Mouse (Mus musculus) testis, adult 2 months (tissue): ENCODE data around the gene Psmd3. TPM values are rescaled to one million over a fixed set of nuclear protein-coding genes. Genes with fewer than 3 reads are reported as not detected.

Experiments
- H3K27ac ChIP-seq: fragments of 200-500 bp; 2 replicates; pipeline ENCODE4 v1.5.1; 2012; ENCODE audit warnings: low read depth, low read length; ENCODE audit not compliant: control insufficient read depth, insufficient read depth
- H3K27me3 ChIP-seq: fragments of 200-500 bp; 2 replicates; pipeline ENCODE4 v1.6.1; 2012; ENCODE audit warnings: mild to moderate bottlenecking, low read length, moderate library complexity; ENCODE audit not compliant: control insufficient read depth, insufficient read depth
- H3K36me3 ChIP-seq: fragments of 200-500 bp; 2 replicates; pipeline ENCODE4 v1.6.1; 2012; ENCODE audit warnings: mild to moderate bottlenecking, low read length; ENCODE audit not compliant: control insufficient read depth, insufficient read depth
- H3K4me1 ChIP-seq: fragments of 200-500 bp; 2 replicates; pipeline ENCODE4 v1.6.1; 2012; ENCODE audit warnings: low read length; ENCODE audit not compliant: control insufficient read depth, insufficient read depth
- H3K4me3 ChIP-seq: fragments of 200-500 bp; 2 replicates; pipeline ENCODE4 v1.5.1; 2012; ENCODE audit warnings: low read depth, mild to moderate bottlenecking, low read length, moderate library complexity, mixed read lengths; ENCODE audit not compliant: control insufficient read depth
- CTCF ChIP-seq: fragments of 200-500 bp; IDR thresholded peaks from 2 replicates; pipeline ENCODE4 v1.5.1; 2012; ENCODE audit warnings: low read depth, mild to moderate bottlenecking, inconsistent platforms, low read length, moderate library complexity; ENCODE audit not compliant: control insufficient read depth, insufficient read depth, insufficient replicate concordance
- POLR2A ChIP-seq: fragments of 200-500 bp; IDR thresholded peaks from 2 replicates; pipeline ENCODE4 v1.6.1; 2012; ENCODE audit warnings: low read depth, mild to moderate bottlenecking, inconsistent platforms, low read length, moderate library complexity; ENCODE audit not compliant: control insufficient read depth
- polyA plus RNA-seq: library from polyadenylated mRNA; depleted of rRNA; stranded (reverse); fragments of >200 nt; gene quantifications from 2 replicates; pipeline ENCODE4 v1.2.3, GENCODE M21; 2012

Psmd3 gene
- polyA plus RNA-seq, 1 experiment = 70.2 TPM

DNA sequence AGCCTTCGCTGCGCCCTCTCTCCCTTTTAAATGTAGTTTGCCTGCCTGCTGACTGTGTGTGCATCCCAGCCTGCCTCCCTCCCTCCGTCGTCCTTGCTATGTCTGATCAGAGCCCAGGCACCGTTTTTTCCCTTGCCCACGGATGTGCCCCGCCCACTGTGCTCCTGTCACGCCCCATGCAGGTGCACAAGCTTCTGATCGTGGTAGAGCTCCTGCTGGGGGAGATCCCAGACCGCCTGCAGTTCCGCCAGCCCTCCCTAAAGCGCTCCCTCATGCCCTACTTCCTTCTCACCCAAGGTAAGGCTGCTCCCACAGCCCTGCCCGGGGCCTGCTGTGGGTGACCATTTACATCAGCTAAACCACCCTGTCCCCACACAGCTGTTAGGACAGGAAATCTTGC lies 10.8 kb downstream of the Psmd3 start:
- Histone ChIP-seq H3K4me3 (no peak overlapping the region), H3K27ac (no peak overlapping the region), H3K27me3 (no peaks in the 10 kb centered on the region), H3K36me3 (peaks cover 2% of the 10 kb centered on the region; the same call in 1 of the 2 replicates), H3K4me1 (no peaks in the 10 kb centered on the region)
- TF ChIP-seq POLR2A (no peak), CTCF (no peak)

DNA sequence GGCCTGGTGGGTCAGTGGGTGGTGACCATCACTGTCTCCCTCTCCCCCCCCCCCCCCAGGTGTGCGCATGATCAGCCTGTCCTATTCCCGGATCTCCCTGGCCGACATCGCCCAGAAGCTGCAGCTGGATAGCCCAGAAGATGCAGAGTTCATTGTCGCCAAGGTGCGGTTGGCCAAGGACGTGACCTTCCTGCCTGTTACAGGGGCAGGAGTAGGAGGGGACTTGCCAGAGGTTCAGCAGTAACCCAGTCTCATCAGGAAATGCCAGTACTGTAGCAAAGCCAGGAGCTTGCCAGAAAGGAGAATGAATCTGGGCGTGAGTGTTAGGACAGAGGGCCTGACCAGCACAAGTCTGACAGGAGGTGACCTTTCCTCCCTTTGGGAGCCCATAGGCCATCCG lies 11.4 kb downstream of the Psmd3 start:
- Histone ChIP-seq H3K27me3 (no peaks in the 10 kb centered on the region), H3K4me3 (no peak overlapping the region), H3K27ac (no peak overlapping the region), H3K36me3 (peaks cover 2% of the 10 kb centered on the region; the same call in 1 of the 2 replicates), H3K4me1 (no peaks in the 10 kb centered on the region)
- TF ChIP-seq CTCF (no peak), POLR2A (no peak)

GRCm38 (mm10) chr11:98694301-98694700 lies 11.9 kb downstream of the Psmd3 start:
- TF ChIP-seq POLR2A = no peak
- no peaks in the 10 kb centered on the region for H3K27me3 ChIP-seq
- H3K36me3 ChIP-seq = peaks cover 2% of the 10 kb centered on the region; the same call in 1 of the 2 replicates
- no peak overlapping the region for H3K27ac ChIP-seq
- no peaks in the 10 kb centered on the region for H3K4me1 ChIP-seq
- H3K4me3 ChIP-seq = no peak overlapping the region

DNA sequence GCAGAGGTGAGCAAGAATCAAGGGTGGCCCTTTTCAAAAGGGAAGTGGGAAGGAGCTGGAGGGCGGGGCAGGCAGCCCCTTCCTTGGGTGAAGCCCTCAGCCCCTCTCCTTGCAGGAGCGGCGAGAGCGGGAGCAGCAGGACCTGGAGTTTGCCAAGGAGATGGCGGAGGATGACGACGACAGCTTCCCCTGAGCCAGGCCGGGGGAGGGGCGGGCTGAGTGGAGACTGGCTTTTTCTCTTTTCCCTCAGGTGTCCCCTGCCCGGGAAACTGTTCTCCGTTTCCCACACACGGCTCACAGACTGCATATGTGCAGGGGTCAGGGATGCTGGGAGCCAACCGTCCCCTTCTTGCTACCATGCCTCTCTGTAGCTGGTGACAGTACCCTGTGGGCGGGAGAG lies 13.1 kb downstream of the Psmd3 start:
- no peaks in the 10 kb centered on the region for H3K4me1 ChIP-seq
- no peak overlapping the region for H3K4me3 ChIP-seq
- TF ChIP-seq POLR2A (no peak), CTCF (no peak)
- no peak overlapping the region for H3K27ac ChIP-seq
- peaks cover 2% of the 10 kb centered on the region; the same call in 1 of the 2 replicates for H3K36me3 ChIP-seq
- no peaks in the 10 kb centered on the region for H3K27me3 ChIP-seq

DNA sequence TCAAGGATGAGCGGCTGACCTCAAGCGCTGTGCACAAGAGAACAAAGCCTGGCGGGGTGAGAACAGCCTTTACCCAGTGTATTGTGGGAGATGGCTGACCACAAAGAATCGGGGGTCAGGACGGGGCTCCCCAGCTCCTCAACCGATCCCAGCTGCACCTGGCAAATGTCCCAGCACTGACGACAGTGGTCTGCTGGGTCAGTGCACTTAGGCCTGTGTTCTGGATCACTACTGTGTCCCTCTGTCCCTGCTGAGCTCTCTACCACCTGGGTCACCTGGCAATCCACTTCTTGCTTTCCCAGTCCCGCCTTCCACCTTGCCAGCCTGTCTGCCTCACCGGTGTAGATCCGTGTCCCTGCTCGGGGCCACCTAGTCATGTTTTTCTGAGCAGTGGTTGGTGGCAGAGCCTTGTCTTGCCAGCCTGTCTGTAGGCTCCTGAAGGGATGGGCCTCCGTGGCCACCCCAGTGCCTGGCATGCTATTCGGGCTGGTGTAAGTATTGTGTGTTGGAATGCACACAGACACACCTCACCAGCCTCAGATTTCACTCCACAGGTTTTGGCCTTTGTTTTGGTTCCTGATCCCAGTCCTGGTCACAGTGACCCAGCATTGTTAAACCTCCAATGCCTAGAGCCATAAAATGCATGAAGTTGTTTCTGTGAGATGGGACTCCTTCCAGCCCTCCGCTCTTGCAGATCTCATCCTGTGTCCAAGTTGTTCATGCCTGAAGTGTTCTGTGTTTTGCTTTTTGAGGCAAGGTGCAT lies 14.3 kb downstream of the Psmd3 start:
- TF ChIP-seq CTCF (no peak), POLR2A (no peak)
- H3K27me3 ChIP-seq = no peaks in the 10 kb centered on the region
- H3K4me3 ChIP-seq = no peak overlapping the region
- H3K36me3 ChIP-seq = no peaks in the 10 kb centered on the region; the same call in 1 of the 2 replicates
- no peak overlapping the region for H3K27ac ChIP-seq
- no peaks in the 10 kb centered on the region for H3K4me1 ChIP-seq

- H3K4me1 ChIP-seq = no peaks in the 10 kb centered on the region
- TF ChIP-seq POLR2A (no peak), CTCF (no peak)
- H3K27ac ChIP-seq = no peak overlapping the region
- H3K36me3 ChIP-seq = no peaks in the 10 kb centered on the region
- no peaks in the 10 kb centered on the region for H3K27me3 ChIP-seq
- no peak overlapping the region for H3K4me3 ChIP-seq
These were observed 14.9 kb downstream of the Psmd3 start for GRCm38 (mm10) chr11:98697225-98697624.

DNA sequence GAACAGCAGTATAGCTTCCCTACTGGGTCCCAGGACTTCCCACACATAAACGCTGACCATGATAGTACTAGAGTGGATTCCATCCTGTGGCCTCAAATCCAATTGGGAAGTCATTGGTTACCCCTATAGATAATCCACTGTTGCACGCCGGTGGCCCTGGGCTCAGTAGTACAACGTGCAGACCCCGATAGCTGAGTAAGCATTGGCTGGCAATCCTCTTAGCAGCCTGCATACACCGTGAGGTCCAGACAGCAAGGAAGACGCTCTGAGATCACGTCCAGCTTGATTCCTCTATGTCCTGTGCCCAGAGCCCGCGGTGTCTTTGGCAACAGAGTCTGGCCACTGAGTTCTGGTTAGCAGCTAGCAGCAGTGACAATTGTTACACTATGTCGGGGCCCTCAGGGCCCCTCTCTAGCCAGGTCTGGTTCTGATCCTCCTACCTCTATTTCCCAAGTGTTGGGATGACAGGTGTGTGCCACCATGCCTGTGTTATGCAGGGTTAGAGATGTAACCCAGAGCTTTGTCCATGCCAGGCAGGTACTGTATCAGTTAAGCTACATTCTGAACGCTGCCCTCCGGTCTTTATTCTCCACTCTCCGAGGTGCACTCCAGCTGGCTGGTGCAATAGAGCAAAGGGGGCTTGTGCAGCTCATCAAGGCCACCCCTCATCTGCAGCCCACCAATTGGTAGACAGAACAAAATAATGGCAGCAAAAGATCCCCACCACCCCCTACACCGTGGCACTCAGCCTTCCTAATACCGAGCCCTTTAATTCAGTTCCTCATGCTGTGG lies 16.7 kb downstream of the Psmd3 start:
- Histone ChIP-seq H3K4me1 (no peaks in the 10 kb centered on the region), H3K36me3 (no peaks in the 10 kb centered on the region), H3K27me3 (no peaks in the 10 kb centered on the region), H3K4me3 (no peak overlapping the region), H3K27ac (no peak overlapping the region)
- TF ChIP-seq CTCF (no peak), POLR2A (no peak)

- no peaks in the 10 kb centered on the region for H3K4me1 ChIP-seq
- no peak overlapping the region for H3K4me3 ChIP-seq
- no peaks in the 10 kb centered on the region; the same call in 1 of the 2 replicates for H3K36me3 ChIP-seq
- TF ChIP-seq POLR2A = no peak
- peak; percentile 82; the same call in 1 of the 2 replicates for TF ChIP-seq CTCF
- H3K27ac ChIP-seq = no peak overlapping the region
- H3K27me3 ChIP-seq = no peaks in the 10 kb centered on the region
These were observed 17.6 kb downstream of the Psmd3 start for GRCm38 (mm10) chr11:98699911-98700310.
